Mouse (Mus musculus) urinary bladder, postnatal 14 days (tissue): ENCODE data around the gene C1qc.

Experiments used
- DNase-seq: peaks from one replicate; pipeline ENCODE4 v3.0.0; 2021; ENCODE audit warnings: low spot score

C1qc gene

DNA sequence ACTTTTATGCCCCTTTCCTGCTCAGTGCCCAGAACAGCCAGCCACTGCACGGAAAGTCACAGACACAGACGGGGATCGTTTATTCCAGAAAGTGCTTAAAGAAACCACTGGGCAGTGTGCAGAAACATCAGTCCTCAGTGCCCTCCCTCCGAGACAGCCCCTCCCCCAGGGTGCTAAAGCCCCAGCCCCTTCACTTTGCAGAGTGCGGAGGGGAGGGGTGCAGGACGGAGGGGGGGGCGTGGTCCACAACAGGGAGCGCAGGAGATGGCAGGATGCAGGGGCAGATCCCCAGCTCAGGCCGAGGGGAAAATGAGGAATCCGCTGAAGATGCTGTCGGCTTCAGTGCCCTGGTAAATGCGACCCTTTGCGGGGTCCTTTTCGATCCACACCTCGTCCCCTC is 3.0 kb upstream of the C1qc start:
- no peak for DNase-seq

DNA sequence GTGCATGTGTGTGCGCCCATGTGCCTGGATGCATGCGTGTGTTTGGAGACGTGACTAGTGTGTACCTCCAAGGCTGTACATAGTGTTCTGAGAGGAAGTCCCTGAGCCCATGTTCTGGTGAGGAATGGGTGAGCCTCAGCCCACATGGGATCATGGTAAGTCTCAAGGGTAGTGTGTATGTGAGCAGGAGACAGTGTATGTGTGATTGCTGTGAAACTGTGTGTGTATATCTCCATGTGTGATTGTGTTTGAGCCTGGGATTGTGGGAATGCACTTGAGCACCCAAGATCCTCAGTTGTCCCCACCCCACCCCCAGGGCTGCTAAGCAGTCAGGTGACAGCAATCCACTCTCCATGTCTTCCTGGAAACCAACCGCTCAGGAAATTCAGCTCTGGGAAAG is 2.0 kb upstream of the C1qc start:
- no peak for DNase-seq

DNA sequence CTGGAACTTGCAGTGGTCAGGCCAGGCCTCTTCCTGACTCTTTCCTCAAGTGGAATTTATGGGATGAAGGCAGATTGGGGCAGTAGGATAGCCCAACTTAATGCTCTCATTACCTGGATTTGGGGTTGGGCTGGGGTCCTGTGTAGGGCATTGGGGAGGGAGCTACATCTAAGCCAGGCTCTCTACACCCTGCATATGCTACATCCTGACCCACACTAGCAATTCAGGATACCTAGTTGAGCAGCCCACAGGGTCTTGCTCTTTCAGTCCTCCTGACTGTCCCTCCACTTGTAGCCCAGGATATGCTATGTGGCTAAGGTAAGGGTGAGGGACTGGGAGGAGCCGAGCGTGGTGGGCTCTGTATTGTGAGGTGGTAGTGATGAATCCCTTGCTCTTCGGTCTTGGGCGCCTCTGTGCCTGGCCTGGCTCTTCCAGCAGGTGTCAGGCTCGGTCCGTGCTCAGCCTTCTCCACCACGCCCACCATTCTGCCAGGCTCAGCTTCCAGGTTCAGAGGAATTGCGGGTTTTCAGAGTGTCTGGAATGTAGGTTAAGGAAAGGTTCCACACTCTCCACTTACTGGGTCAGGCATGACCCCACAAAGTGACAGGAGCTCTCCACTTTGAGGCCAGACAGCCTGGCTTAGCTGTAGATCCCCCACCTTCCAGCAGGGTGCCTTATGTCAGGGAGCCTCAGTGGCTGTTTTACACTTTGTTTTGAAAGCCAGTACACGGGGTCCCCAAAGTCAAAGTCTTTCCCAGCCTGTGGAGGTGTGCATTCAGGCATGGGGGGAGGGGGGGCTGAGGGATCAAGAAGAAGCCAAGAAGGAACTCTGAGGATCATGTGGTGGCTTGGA is 1.1 kb upstream of the C1qc start:
- DNase-seq, result peak; percentile 15

DNA sequence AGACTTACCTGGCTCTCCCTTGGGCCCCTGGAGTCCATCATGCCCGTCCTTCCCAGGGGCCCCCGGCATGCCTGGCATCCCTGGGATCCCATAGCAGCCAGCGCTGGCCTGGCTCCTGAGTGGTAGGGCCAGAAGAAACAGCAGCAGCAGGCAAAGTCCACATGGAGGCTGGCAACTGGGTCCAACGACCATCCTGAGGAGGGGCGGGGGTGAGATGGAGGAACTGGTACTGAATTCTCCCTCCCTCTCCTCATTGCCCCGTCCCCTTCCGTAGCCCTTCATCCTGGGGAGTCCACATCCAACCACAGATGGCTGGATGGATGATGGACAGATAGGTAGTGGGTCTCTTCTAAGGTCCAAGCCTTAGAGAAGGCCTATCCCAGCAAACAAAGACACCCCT is 494 bp downstream of the C1qc start:
- DNase-seq, result no peak

- DNase-seq, result no peak
Observed at GRCm38 (mm10) chr4:136891115-136891514, 1.8 kb downstream of the C1qc start.

DNA sequence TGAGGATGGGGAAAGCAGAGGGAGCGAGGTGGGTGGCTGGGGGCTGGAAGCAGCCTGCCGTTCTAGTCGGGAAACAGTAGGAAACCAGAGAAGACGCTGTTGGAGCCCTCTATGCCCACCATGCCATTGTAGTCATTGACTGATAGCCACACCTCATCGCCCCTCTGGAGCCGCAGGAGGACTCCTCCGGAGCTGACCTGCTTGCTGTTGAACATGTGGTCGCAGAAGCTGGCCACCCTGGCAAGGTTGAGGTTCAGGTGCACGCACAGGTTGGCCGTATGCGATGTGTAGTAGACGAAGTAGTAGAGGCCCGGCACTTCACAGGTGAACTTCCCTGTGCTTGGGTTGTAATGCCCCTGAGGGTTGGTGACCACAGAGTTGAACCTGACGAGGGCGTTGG is 2.9 kb downstream of the C1qc start:
- no peak for DNase-seq

DNA sequence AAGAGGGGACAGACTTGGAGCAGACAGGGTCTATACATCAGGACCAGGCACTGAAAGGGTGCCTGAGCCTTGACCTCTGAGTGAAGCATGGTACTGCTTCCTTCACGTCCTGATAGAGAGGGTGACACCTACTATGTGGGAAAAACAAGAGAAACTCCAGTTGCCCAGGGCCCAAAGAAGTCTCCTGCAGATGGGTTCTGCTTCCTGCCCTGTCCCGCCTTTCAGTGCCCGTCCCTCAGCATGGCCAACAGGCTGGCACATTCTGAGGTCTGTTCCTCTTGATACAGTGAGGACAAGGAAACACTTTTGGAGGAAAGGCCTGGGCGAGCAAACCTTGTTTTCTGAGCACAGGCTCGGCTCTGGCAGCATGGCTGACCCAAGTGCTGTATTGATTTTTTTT is 5.2 kb downstream of the C1qc start:
- DNase-seq, result no peak

- no peak for DNase-seq
Observed at GRCm38 (mm10) chr4:136886101-136886500, 6.8 kb downstream of the C1qc start, which contains the start of gene C1qb. TSS of gene C1qb (minus strand) at chr4:136886187.

DNA sequence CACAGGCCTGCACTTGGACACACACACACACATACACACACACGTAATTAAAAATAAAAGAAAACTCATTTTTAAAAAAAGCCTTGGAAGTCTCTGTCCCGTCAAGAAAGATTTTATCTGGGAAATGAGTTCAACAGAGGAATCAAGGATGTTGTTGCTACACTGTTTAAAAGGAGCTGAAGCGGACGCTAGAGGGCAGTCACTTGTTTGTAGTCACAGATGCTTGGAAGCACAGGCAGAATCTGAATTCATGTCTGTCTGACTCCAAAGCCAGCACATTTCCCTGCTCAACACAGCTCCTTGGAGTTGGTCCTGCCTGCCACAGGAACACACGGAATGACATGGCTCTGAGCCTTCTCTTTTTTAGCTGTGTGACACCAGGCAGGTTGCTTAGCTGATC is 14.3 kb downstream of the C1qc start:
- no peak for DNase-seq

DNA sequence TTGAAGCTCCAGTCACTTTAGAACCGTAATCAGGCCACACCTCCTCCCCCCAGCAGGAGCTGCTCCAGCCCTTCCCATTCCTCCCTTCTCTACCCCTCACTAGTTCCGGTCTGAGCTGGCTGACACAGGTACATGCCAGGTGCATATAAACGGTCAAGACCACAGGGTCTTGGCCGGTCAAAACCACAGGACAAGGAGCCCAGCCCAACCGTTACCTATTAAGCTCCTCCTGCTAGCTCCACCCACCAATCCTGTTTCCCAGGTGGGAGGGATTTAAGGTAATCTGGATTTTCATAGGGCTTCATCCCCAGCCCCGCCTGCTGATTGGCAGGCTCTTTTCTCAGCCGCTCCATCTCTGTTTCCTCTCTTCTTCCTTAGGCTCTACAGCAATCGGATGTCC is 14.7 kb downstream of the C1qc start:
- no peak for DNase-seq

GRCm38 (mm10) chr4:136876971-136877370 is 15.9 kb downstream of the C1qc start:
- DNase-seq, result peak; percentile 50

DNA sequence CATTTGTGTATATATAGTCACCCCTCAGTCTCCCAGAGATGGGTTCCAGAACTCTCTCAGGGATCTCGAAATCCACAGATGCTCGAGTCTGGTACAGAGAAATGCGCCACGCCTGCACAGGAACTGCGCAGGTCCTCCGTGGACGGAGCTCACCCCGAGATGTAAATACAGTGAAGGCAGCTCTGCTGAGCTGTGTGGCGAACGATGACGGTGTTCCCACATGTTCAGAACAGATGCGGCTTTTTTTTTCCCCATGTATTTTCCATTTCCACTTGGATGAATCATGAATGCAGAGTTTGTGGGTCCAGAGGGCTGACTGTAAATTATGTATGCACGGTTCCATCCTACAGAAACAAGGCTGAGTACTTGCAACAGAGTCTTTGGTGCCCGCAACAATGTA is 17.9 kb downstream of the C1qc start:
- DNase-seq, result no peak

DNA sequence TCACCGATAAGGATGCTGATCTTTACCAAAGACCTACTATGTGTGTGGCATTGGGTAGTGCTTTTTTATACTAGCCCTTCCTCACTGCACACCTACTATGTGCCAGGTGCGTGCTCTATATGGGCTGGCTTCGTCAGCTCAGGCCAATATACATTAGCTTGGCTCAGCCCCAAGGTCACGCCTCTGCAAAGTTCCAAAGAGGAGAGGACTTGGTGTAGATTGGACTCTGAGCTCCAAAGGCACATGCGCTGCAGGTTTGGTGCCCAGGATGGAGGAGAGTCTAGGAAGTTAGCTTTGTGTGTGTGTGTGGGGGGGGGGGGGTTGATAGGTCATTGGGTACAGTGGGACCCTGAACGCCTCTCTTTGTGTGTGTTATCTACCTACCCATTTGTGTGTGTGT is 24.5 kb downstream of the C1qc start:
- DNase-seq, result no peak

DNA sequence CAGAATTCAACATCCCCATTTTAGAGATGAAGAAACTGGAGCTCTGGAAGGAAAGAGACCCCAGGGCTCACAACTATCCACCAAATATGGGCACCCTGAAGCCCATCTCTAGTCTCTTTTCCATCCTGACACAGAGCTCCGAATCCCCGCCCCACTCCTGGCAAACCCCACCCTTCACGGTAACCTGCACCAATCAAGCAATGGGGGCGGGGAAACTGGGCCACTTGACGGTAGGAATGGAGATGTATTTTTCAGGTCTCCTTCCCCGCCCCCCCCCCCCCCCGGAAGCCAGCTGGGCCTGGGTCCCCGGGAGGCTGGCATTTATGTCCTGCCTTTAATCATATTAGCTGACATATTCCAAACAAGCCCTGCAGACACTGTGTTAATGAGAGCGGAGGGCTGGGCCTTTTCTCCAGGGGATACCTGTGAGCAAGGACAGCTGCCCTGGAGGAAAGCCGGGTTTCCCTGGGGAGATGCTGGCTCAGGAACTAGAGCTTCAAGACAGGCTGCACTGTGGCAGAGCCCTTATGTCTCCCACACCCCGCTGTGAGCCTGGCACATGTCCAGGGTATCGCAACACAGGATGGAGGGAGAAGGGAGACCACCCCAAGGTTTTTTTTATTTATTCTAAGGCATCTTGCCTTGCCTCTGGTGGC is 25.0 kb downstream of the C1qc start:
- DNase-seq, result no peak

- DNase-seq, result no peak
Observed at GRCm38 (mm10) chr4:136865531-136865930, 27.3 kb downstream of the C1qc start.

- no peak for DNase-seq
Observed at GRCm38 (mm10) chr4:136864751-136865470, 28.0 kb downstream of the C1qc start.

DNA sequence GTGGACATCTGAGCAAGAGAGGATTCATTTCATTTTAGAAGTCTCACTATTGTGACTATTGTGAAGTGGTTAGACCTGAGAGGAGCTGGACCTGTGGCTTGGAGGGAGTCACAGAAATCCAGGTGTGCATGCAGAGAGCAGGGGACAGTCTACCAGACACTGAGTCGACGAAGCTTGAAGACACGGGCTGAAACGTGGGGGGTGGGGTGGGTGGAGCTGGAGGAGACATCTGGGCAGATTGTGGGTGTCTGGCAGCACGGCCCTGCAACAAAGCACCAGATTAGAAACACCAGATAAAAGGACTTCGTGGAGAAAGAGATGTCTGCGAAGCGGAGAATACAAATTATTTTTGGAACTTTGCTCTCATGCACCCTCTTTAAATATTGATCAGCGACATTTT is 29.3 kb downstream of the C1qc start:
- no peak for DNase-seq

- no peak for DNase-seq
Observed at GRCm38 (mm10) chr4:136862411-136862810, 30.5 kb downstream of the C1qc start.

DNA sequence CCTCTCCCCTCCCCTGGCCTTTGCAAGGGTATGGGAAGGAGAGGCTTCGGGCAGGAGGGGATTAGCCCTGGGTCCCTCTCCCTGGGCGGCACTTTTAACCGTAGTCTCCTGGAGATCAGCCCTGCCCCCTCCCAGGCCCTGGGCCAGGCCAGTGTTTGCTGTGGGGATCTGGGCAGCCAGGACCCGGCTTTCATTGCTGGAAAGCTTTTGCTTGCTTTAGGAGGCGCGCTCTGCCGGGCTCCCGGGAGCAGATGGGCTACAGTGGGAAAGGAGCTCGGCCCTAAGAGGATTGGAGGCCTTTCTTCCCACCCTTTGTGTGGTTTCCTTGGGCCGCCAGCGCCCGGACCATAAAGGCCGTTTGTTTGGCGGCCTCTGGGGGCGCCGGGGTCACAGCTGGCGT is 31.1 kb downstream of the C1qc start:
- no peak for DNase-seq

- DNase-seq, result no peak
Observed at GRCm38 (mm10) chr4:136860022-136860421, 32.8 kb downstream of the C1qc start.

GRCm38 (mm10) chr4:136855081-136855480 is 37.8 kb downstream of the C1qc start:
- DNase-seq, result no peak

GRCm38 (mm10) chr4:136852989-136853388 is 39.9 kb downstream of the C1qc start:
- no peak for DNase-seq

GRCm38 (mm10) chr4:136852119-136852518 is 40.7 kb downstream of the C1qc start:
- DNase-seq, result no peak
